Mouse (Mus musculus) left cerebral cortex, postnatal 14 days (tissue): ENCODE measurements around the gene Rps6ka4. TPM values are rescaled to one million over a fixed set of nuclear protein-coding genes. Genes with fewer than 3 reads are reported as not detected.

Experiments
- DNase-seq, 2 experiments: peaks; one replicate each; pipeline ENCODE4 v3.0.0; 2021 to 2022; ENCODE audit warnings: low spot score in 2 of 2, mixed read lengths in 1 of 2
- intact Hi-C: fragments of 180-260 bp; cut with DNase I; formaldehyde crosslinking; loops from one replicate; pipeline ENCODE4 v1.15.1; 2025
- total RNA-seq, 2 experiments: library from RNA; stranded (reverse); gene quantifications; 2 replicates each; pipeline ENCODE4 v1.2.3; 2021

Rps6ka4 gene
- total RNA-seq, 2 experiments from 2014 or later, result 30.4 to 32.8 TPM

- DNase-seq, result no peak
- intact Hi-C loops, result loop anchor here (5.0 kb wide), 2 partner anchors 53 to 362 kb away; partner anchors contain the start of gene Trmt112
Observed at GRCm38 (mm10) chr19:6854658-6855057, 14.2 kb upstream of the Rps6ka4 start.

- DNase-seq, result no peak
- intact Hi-C loops, result no loop called here
Observed at GRCm38 (mm10) chr19:6853903-6854302, 13.5 kb upstream of the Rps6ka4 start.

- DNase-seq, result no peak
- intact Hi-C loops, result no loop called here
Observed at GRCm38 (mm10) chr19:6852393-6853305, 12.2 kb upstream of the Rps6ka4 start.

- no peak for DNase-seq
- intact Hi-C loops, result no loop called here
Observed at GRCm38 (mm10) chr19:6851497-6851896, 11.1 kb upstream of the Rps6ka4 start.

- DNase-seq, result no peak
- intact Hi-C loops, result no loop called here
Observed at GRCm38 (mm10) chr19:6849506-6850068, 9.2 kb upstream of the Rps6ka4 start.

- no peak for DNase-seq
- intact Hi-C loops, result no loop called here
Observed at GRCm38 (mm10) chr19:6847841-6848517, 7.5 kb upstream of the Rps6ka4 start.

GRCm38 (mm10) chr19:6846050-6846449 lies 5.6 kb upstream of the Rps6ka4 start:
- DNase-seq, result no peak
- intact Hi-C loops, result no loop called here

- no peak for DNase-seq
- intact Hi-C loops, result no loop called here
Observed at GRCm38 (mm10) chr19:6842353-6842752, 1.9 kb upstream of the Rps6ka4 start.

- intact Hi-C loops, result no loop called here
- no peak for DNase-seq
Observed at GRCm38 (mm10) chr19:6841292-6841597, 809 bp upstream of the Rps6ka4 start.

GRCm38 (mm10) chr19:6839615-6840474 lies 591 bp downstream of the Rps6ka4 start:
- intact Hi-C loops, result loop anchor here (5.0 kb wide), 1 partner anchor 338 kb away; no protein-coding TSS in a partner anchor
- peak; percentile 69 to 72 for DNase-seq

GRCm38 (mm10) chr19:6832363-6832762 lies 8.1 kb downstream of the Rps6ka4 start:
- no peak for DNase-seq
- intact Hi-C loops, result no loop called here

GRCm38 (mm10) chr19:6831331-6831730 lies 9.1 kb downstream of the Rps6ka4 start:
- intact Hi-C loops, result no loop called here
- DNase-seq, result no peak

GRCm38 (mm10) chr19:6830556-6831316 lies 9.7 kb downstream of the Rps6ka4 start:
- intact Hi-C loops, result no loop called here
- DNase-seq, result no peak

GRCm38 (mm10) chr19:6829870-6830555 lies 10.4 kb downstream of the Rps6ka4 start:
- intact Hi-C loops, result no loop called here
- DNase-seq, result peak in 1 of 2 experiments; percentile 54

GRCm38 (mm10) chr19:6829069-6829468 lies 11.4 kb downstream of the Rps6ka4 start:
- intact Hi-C loops, result no loop called here
- no peak for DNase-seq

GRCm38 (mm10) chr19:6826601-6827000 lies 13.8 kb downstream of the Rps6ka4 start:
- no peak for DNase-seq
- intact Hi-C loops, result no loop called here

- DNase-seq, result no peak
- intact Hi-C loops, result no loop called here
Observed at GRCm38 (mm10) chr19:6825384-6825783, 15.1 kb downstream of the Rps6ka4 start.

GRCm38 (mm10) chr19:6820538-6821195 lies 19.8 kb downstream of the Rps6ka4 start:
- no peak for DNase-seq
- intact Hi-C loops, result no loop called here
